Mouse (Mus musculus) adrenal gland, postnatal 10 days (tissue): Measurements from ENCODE around the gene Slc1a2. TPM values are rescaled to one million over a fixed set of nuclear protein-coding genes. Genes with fewer than 3 reads are reported as not detected.

Source experiments
- DNase-seq: peaks from one replicate; pipeline ENCODE4 v3.0.0; 2021; ENCODE audit warnings: mixed read lengths
- long read RNA-seq, 2 experiments: library from polyadenylated mRNA; stranded (forward); transcript quantifications; one replicate each; pipeline ENCODE4 v2.0.0; 2021
- total RNA-seq, 2 experiments: library from RNA; stranded (reverse); gene quantifications; 2 replicates each; pipeline ENCODE4 v1.2.3; 2021

Slc1a2 gene
- total RNA-seq, result 1 to 10 TPM in 1 of 2 experiments, under 1 TPM in 1; 0.61 to 1.4 TPM
- long read RNA-seq, experiment 1, result 0 reads
- long read RNA-seq, experiment 2, result 0 reads

DNA sequence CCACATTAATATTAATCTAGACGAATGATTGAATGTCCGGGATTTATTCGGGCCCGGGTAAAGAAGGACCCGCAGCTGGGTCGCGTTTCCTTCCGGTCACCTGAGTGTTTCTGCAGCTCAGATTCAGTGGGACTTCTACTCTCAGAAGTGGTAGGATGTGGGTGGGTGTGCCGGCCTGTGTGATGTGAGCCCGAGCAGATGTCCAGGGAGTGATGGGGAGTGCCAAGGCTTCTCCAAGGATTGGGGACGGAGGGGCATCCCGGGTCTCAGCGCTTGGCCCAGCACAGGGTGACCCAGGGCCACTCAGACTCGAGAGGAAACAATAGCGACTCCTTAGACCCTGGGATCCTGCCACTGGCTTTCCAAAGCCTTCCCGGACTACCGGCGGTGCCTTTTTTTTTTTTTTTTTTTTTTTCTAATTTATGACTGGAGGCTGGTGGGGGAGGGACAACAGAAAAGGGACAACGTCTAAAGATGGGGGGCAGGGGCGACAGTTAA is at the start of gene Slc1a2:
Gene Slc1a2 (plus strand): TSS at position 497 of the 498 bp plus-strand sequence.
- no peak for DNase-seq

DNA sequence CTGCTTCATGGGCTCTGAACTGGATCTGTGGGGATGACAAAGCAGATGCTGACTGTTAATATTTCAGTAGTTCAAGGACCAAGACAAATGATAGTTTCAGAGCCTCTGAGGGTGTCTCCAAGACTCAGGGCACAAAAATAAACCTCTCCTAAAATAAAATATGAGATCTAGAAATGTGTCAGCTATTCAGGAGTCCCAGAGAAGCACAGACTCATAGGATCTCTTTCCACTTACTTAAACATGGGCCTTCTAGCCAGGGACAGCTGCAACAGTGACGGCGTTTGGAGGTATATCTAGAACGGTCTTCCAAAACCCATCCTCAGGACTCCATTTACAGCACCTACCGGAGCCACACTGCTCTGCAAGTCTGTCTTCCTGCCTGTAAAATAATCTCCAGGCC is 48.0 kb upstream of the Slc1a2 start:
- DNase-seq, result no peak

DNA sequence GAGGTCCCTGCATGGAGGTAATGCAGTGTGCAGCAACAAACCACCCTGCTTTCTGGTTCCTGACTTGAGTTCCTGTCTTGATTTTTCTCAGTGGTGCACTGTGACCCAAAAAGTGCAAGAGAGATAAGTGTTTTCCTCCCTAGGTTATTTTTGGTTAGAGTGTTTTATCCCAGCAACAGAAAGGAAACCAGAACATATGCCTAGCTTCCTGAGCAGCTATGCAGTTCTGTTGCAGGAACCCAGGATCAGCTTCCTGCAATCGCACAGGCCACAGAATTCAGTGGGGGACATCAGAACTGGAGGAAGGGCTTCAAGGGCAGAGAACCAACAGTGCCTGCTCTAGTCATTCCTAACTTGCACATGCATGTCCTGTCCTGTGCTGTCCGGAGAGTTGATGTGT is 41.8 kb upstream of the Slc1a2 start:
- no peak for DNase-seq

DNA sequence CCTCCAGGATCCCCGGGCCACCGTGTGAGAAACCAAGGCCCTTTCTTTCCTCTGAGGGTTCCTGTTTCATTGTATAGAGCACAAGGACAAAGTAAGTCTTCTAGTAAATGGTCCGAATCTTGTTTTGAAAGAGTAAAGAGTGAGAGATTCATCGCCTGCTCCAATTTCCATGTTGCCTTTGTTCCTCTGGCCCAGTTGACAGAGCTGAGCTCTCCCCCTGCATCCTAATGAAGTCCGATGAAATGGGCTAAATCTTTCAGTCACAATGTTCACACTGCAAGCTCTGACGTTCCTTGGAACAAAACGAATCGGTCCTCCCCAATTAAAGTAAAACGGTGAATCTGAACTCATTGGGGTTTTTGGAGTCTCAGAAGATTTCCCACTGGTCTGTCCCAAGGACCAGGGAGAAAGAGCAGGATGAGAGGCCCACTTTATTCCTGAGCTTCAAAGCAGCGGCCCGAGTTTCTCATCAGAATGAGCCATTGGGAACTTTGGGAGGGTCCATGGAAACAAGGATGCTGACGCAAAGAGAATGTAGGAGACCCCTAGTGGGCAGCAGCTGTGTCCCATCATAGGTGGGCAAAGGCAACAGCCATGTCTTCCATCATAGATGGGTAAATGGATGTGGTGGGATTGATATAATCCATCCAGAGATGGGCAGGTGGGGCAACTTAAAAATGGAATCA is 37.6 kb upstream of the Slc1a2 start:
- DNase-seq, result no peak

DNA sequence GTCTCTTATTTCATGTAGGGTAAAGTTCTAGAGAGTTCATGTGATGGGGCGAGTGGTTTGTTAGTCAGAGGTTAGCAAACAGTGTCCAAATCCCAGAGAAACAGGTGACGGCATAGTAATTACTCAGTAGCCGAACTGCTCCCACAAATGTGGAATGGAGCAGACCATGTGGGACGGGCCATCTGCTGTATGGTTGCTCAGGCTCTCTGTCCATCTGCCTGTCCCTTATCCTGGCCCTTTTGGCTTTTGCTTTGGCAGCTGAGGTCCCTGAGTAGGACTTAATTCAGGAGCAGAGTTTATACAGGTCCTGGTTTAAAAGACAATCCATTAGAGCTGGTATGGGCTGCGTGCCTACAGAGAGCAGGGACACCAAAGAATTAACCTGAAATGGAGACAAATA is 36.3 kb upstream of the Slc1a2 start:
- DNase-seq, result no peak

DNA sequence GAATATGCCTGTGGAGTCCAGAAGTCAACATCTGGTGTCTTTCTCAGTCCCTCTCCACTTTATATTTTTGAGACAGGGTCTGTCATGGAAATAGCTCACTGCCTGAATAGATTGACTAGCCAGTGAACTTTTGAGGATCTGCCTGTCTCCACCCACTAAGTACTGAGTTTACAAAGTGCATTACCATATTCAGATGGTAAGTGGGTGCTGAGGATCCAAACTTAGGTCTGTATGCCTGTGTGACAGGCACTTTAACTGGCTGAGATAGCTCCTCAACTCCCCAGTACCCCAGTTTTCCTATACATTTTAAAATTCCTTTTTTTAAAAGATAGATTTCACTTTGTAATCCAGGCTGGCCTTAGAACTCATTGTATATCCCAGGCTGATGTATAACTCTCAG is 35.5 kb upstream of the Slc1a2 start:
- no peak for DNase-seq

DNA sequence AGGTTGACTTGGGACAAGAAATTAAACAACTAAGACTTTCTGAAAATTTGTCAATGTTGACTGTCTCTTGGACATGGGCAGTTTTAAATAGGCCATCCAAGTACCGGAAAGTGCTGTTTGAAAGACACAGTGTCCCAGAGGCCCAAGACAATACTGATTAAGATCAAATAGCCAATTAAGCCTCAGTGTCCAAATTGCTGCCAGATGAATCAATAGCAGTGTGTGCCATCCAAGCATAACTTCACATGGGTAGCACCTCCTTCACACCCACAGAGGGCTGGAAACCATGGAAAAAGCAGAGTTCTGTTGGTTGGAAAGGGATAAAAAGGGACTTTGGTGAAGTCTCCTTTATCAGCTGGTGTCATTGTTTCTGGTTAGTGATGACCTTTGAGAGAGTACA is 33.9 kb upstream of the Slc1a2 start:
- no peak for DNase-seq

DNA sequence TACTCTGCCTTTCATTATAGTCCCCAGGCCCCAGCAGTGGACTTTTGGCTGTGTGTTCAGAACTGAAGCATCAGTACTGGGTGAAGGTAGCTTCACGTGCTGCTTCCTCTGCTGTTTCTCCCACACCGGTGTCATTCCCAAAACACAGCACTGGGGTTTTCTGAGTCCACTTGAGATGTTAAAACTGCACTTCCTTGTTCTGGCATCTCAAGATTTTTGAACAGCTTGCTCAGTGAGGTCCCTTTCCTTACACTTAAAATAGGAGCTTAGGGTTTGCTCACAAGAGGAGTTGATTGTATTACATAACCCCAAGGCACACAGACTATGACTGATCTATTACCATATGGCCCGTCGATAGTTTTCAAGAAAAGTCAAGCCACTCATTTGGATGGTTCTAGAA is 26.1 kb upstream of the Slc1a2 start:
- no peak for DNase-seq

DNA sequence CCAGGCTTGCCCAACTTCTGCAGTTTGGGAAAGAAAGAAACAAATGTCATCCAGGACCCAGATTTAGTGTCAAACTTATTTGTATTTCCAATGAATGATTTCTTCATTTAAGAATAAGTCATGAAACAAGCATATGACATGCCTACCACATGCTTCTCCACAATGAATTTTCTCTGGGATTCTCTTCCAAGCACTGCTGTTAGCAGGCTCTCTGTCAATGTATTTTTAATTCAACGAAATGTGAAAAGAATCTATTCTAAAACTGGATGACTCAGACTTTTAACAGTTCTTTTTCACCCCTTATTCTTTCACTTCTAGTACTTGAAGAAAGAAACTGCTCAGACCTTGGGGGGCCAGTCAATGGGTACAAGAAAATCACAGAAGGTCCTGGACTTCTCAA is 24.4 kb upstream of the Slc1a2 start:
- DNase-seq, result no peak

DNA sequence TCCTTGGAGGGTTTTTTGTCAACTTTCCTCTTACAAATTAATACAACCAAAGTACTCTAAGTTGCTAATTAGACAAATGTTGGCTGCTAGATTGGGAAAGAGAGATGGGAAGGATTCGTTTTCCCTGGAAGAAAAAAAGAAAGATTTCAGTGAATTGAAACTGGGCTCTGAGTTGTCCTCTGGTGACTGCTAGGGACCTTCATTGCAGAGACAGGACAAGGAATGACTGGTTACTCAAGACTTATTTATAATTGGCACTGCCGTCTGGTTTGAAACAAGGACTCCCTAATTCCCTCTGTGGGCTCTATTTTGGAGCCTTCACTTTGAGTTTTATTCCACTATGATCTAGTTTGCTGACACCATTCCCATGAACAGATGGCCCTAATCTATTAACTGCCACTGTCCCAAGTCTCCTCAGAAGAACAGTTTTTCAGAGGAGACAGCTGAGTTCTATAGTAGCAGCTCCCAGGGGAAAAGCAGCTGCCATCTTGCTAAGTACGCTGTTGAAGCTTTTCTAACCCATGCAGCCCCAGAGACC is 22.9 kb upstream of the Slc1a2 start:
- DNase-seq, result no peak

DNA sequence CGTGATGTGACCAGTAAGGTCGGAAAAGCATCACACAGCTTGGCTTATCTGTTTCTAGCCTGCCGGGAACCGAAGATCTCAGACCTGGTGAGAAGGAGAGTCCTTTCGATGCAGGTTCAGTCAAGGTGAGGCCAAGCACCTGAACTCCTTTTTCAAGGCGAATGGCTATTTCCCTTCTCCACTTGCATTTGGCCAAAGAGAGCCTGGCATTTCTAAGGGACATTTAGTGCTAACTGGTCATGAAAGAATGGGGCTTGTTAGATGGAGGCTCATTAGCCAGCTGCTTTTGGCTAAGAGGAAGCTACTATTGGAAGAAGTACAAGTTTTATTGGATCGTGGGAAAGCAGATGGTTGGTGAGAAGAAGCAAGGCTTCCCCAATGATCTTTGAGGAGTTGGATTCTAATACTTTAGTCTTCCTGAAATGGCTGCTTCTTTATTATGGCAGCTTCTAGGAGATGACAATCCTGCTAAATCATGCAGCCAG is 22.3 kb upstream of the Slc1a2 start:
- DNase-seq, result no peak

DNA sequence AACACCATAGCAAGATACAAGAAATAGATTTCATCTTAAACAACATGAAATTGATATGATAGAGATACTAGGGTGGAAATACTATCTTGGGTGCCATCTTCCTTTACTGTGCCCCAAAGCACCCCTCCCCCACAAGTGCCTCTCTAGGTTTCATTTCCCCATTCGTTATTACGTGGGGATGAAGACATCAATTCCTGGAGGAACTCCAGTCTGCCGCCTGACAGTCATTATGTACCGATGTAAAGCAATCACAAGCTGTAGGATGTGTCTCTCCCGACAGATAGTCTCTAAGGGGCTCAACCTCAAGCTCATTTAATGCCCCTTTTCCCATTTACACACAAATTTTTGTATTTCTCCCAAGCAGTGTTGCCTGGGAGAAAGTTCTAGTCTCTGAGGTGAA is 20.3 kb upstream of the Slc1a2 start:
- no peak for DNase-seq

DNA sequence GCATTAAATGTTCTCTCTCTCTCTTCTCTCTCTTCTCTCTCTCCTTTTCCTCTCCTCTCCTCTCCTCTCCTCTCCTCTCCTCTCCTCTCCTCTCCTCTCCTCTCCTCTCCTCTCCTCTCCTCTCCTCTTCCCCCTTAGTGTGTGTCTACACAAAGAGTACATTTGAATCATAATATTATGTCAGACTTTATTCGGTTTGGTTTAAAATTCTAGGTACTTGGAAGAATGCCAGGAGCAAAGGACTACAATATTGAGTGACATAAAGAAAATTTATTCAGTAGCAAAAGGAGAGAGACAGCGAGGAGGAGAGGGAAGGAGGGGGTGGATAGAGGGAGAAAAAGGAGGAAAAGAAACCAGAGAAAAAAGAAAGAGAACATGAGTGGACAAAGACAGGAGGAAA is 19.8 kb upstream of the Slc1a2 start:
- DNase-seq, result no peak

DNA sequence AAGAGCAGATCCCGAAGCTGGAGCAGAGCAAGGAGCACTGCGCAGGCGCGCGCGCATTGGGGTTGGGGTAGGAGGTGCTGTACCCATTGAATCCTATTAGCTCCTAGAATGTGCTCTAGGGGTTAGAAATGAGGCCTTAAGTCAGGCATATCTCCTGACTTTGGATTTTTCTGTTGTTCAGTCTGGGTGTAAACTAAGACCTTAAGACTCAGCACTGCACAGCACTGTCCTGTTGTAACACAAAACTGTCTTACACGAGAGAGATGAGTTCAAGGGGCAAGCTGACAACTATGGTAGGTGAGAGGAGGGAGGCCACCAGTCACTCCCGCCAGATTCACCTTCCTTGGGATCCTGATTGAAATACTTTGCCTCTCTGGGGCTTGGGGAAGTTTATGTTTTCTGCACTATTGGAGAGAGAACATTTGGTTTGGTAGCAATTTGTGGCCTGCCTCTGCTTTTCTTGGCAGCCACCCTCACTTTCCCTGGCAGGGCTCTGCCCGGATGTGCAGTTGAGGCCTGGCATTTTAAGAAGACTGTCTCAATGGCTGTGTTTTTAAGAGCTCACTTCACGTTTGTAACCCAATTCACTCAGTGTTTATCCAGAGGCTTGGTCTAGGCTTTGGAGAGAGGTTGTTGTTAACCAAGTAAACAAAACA is 9.5 kb upstream of the Slc1a2 start:
- no peak for DNase-seq

DNA sequence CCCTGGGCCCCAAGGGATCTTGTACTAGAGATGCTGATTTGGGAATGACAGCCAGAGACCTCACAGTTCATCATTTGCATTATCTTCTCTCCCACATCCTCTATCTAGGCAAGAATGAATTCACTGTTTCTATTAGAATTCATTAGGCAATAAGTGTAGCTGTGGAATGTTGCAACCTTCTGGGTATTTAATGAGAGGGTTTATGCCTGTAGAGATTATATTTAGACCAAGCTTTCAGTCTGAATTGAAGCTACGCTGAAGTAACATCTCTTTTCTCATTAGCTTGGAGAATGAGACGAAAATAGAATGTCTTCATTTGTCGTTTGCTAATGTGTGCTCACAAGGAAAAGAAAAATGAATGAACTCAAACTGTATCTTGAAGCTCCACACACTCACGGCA is 8.1 kb upstream of the Slc1a2 start:
- DNase-seq, result no peak

DNA sequence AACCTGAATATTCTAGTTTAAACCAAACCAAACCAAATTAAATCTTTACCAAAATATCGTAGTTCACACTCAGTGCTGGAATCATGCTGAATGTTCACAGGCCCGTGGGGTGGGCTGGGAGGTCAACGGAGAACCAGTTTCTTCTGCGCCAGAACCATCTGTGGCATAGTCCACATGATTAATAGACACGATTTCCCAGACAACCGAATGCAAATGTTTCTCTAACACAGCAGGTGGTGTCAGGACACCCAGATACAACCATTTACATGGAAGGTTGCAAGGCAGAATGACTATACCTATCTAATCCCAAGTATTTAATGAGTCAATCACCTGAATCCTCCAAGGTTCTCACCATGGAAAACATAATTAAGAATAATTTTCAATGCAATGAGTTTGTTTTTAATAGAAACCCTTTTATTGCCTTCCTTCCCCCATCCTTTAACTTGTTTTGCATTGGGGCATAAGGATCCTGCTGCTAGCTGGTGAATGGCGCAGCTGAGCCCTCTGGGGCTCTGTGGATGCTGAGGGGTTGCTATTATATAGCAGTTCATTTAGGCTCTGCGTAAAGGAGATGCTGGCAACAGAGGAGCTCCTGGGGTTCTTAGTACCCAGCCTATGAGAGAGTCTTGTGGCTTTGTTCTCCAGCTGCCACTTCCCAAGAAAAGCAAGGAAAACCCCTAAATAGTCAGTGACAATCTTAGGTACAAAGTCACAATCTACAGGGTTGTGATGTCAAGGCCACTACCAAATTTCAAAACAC is 2.3 kb upstream of the Slc1a2 start:
- DNase-seq, result no peak

DNA sequence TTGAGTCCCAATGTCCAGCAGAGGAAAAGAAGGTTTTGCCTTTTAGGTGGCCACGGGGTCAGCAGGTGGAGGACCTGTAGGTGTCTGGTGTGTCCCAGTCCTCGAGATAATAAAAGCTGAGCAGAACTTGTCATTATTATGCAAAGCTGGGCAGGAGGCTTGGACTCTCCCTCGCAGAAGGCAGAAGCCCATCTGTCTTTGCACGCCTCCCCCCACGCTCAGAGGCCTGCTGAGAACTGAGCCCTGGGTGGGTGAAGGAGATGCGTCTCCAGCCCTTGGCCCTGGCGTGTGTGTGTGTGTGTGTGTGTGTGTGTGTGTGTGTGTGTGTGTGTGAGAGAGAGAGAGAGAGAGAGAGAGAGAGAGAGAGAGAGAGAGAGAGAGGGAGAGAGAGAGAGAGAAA is 733 bp upstream of the Slc1a2 start:
- DNase-seq, result no peak

DNA sequence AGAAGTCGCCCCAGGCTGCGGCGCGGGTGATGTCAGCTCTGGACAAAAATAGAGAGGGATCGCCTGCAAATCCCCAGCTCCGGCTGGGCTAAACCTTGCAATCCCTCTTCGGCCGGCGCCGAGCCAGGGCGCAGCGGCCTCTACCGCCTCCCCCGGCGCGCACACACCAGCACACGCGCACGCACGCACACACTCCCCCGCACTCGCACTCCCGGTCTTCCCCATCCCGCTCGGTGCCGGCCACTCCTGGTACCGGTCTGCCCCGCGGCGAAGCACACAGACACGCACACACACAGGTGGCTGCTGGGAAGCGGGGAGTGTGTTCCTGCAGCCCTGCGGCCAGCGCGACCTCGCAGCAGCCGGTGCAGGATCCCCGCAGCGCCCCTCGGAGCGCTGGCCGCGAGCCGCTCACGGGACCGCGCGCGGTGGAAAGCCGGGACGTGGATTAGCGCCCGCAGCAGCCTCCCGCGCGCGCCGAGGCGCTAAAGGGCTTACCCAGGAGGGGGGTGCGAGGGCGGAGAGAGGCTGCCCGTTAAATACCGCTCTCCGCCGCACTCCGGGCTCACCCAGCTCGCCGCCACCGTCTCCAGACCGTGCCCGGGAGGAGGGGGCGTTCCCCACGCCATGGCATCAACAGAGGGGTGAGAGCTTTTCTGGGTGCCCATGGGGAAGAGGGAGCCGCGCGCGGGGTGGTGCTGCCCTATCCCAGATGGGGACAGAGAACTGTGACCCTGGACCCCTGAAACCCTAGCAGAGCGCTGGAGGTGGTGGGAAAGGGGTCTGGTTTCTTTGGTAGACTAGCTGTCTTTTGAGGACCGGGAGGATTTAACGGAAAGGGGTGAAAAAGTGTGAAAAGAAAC is 432 bp downstream of the Slc1a2 start:
- DNase-seq, result peak; percentile 51

DNA sequence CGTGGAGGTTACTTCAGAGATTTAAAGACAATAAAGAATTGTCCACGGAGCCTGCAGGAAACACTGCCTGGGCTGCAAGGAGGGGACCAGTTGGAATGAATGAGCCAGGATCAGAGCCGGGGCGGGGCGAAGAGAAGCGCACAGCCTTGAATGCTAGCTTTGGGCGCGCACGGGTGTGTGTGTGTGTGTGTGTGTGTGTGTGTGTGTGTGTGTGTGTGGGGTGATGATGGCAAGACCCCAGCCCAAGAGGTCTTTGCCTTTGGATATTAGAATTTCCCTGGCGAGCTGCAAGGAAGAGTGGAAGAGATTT is 1.0 kb downstream of the Slc1a2 start:
- DNase-seq, result peak; percentile 27

DNA sequence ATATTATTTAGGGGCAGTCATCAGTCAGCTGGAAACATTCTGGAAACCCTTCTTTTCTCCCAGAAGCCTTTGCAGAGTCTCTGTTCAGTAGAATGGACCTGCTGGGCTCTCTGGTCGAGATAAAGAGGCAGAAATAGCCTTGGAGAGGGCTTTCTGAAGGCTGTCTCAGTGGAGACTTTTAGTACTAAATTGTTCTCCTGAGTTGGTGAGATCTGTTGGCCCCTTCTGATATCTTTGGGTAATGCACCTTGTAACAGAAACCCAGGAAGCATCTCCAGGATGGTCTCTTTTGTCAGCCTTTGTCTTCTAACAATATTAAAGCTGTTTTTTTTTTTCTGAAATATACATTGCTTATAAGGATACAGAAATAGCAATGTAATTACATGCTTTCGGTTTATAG is 2.6 kb downstream of the Slc1a2 start:
- DNase-seq, result no peak

DNA sequence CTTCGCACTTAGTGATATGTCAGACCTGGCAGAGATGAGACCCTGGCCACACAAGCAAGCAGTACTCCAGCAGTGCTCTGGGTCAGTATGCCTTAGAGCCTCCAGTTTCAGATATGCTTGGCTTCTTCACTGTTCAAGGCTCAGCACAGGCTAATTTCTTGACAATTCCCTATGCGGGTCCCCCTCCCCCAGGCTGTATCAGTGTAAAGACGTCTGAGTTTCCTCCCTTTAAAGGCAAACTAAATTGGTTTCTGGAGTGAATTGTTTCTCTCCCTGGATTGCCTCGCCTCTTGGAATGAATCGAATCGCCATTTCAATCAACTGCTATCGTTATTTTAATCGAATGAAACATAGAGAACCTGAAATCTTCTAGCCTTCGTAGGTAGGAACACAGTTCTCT is 4.5 kb downstream of the Slc1a2 start:
- no peak for DNase-seq

DNA sequence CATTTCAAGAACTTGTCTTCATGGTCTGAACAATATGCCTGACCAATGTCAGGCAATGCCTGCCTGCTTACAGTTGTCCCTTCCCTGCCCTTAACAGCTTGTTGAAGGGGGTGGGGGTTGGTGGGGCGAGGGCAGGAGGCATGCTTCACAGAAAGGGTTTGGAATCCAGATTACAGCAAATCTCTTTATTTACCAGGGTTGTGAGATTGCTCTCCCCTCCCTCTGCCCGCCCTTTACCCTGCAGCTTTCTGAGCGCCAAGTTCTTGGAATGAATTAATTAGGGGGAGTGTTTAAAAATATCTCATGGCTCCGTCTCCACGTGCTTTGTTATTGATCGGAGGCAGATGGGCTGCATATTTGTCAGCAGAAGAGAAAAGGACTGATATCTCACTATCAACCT is 4.9 kb downstream of the Slc1a2 start:
- DNase-seq, result no peak
